In genomic region chr1:176903741-176904140, GRCm38 (mm10) we compare ENCODE assay signal across 22 mouse cellular contexts.
A peak's percentile ranks its signal among the peaks of the same experiment; 100 is the strongest.
DNase-seq lines count a peak whose midpoint lies in the region; ATAC-seq and TF ChIP-seq lines count a peak whose summit lies in the region.
"Had no signal": no experiment of that assay in that cellular context is flagged by ENCODE, and none has a peak within 500 bp of the region (broad histone marks: within the 10 kb centered on the region; RNA-seq: fewer than 3 reads in every experiment).

No protein-coding gene starts in this region.

- 81% methylated on average over 6 of the region's 6 CpGs for WGBS in midbrain, embryonic 11.5 days
- 86% methylated on average over 6 of the region's 6 CpGs for WGBS in midbrain, embryonic 16.5 days

- no peak overlapping the region for H3K4me2 ChIP-seq in midbrain, embryonic 11.5 days
- no peak overlapping the region for H3K4me2 ChIP-seq in midbrain, embryonic 16.5 days (ENCODE audit: low read length)

- H3K27me3 ChIP-seq in midbrain, embryonic 11.5 days (ENCODE audit: control insufficient read depth, insufficient read depth, low read length) = no peaks in the 10 kb centered on the region
- no peaks in the 10 kb centered on the region for H3K27me3 ChIP-seq in midbrain, embryonic 16.5 days (ENCODE audit: control insufficient read depth, insufficient read depth, low read depth, low read length)
- H3K27me3 ChIP-seq: CH12.LX, Patski had no signal

- H3K9me3 ChIP-seq in midbrain, embryonic 11.5 days (ENCODE audit: control insufficient read depth, low read length) = no peaks in the 10 kb centered on the region
- H3K9me3 ChIP-seq in midbrain, embryonic 16.5 days (replicated peaks; ENCODE audit: control insufficient read depth, low read length, poor library complexity, severe bottlenecking) = no peaks in the 10 kb centered on the region
- H3K9me3 ChIP-seq: G1E had no signal

- no peak for TF ChIP-seq CTCF in layer of hippocampus, adult 2 months (conservative IDR thresholded peaks at IDR 0.05)

- peak overlapping the region; percentile 63 for H3K27ac ChIP-seq in layer of hippocampus, adult 2 months
- no peak overlapping the region for H3K27ac ChIP-seq in midbrain, embryonic 11.5 days (ENCODE audit: low read depth, low read length)
- H3K27ac ChIP-seq in midbrain, embryonic 16.5 days (ENCODE audit: low read length) = no peak overlapping the region

- no peaks in the 10 kb centered on the region for H3K4me1 ChIP-seq in midbrain, embryonic 11.5 days (ENCODE audit: control insufficient read depth, insufficient read depth, low read length)
- no peaks in the 10 kb centered on the region for H3K4me1 ChIP-seq in midbrain, embryonic 16.5 days (ENCODE audit: control insufficient read depth, insufficient read depth, low read length)

- DNase-seq in cerebellum, postnatal 10 days = peak; percentile 75 to 77
- DNase-seq in cerebellum, postnatal 4 days (ENCODE audit: low spot score in 2 of 2) = no peak
- DNase-seq in cerebellum, postnatal 14 days = peak; percentile 61 to 67
- no peak for DNase-seq in cerebellum, postnatal 36 days
- DNase-seq in layer of hippocampus, adult 2 months (ENCODE audit: low spot score in 2 of 2) = no peak
- no peak for DNase-seq in layer of hippocampus, adult 11-12 months (ENCODE audit: low spot score)
- DNase-seq in midbrain, embryonic 11.5 days (ENCODE audit: low spot score, missing footprints) = peak; percentile 69
- DNase-seq: adrenal gland, adult 2 months; adrenal gland, adult 8-10 months; adrenal gland, postnatal 10 days; adrenal gland, postnatal 14 days; adrenal gland, postnatal 25 days; adrenal gland, postnatal 36 days; B cell, adult 2 months; cerebellum, adult 11 months; cerebellum, adult 11-12 months had no signal

- H3K4me3 ChIP-seq in layer of hippocampus, adult 2 months = peak overlapping the region; percentile 29
- H3K4me3 ChIP-seq in midbrain, embryonic 11.5 days (ENCODE audit: low read depth, low read length) = no peak overlapping the region
- no peak overlapping the region for H3K4me3 ChIP-seq in midbrain, embryonic 16.5 days (ENCODE audit: low read depth, low read length)

- no peak for ATAC-seq in midbrain, embryonic 11.5 days (ENCODE audit: low FRiP score)
- ATAC-seq in midbrain, embryonic 16.5 days = no peak
- ATAC-seq: activated CD4-positive, CD25-positive, alpha-beta regulatory T cell, adult 4 months; CD4-positive, CD25-positive, alpha-beta regulatory T cell, adult 4 months; Patski had no signal

- H3K9ac ChIP-seq in midbrain, embryonic 11.5 days (ENCODE audit: low read length) = no peak overlapping the region
- no peak overlapping the region for H3K9ac ChIP-seq in midbrain, embryonic 16.5 days (ENCODE audit: low read depth, low read length)

- no peaks in the 10 kb centered on the region for H3K36me3 ChIP-seq in midbrain, embryonic 11.5 days (ENCODE audit: control insufficient read depth, insufficient read depth, low read length)
- H3K36me3 ChIP-seq in midbrain, embryonic 16.5 days (ENCODE audit: control insufficient read depth, insufficient read depth, low read length) = no peaks in the 10 kb centered on the region

Comparison
In these comparisons a context has a peak if more than half of its experiments do, and no peak if none do; other contexts are left out.
1. DNase-seq: peak in cerebellum, postnatal 10 days (2 of 2), cerebellum, postnatal 14 days (2 of 2) and midbrain, embryonic 11.5 days (single experiment); none in cerebellum, postnatal 4 days (0 of 2), cerebellum, postnatal 36 days (0 of 2), layer of hippocampus, adult 2 months (0 of 2) and layer of hippocampus, adult 11-12 months (single experiment).